Mouse (Mus musculus) kidney, embryonic 14.5 days (tissue): ENCODE results near the gene Shroom3. TPM values are rescaled to one million over a fixed set of nuclear protein-coding genes. Genes with fewer than 3 reads are reported as not detected.

Experiments used
- ATAC-seq: fragments of 200-750 bp; cut with Nextera tagmentation; 2 replicates; pipeline ENCODE4 v1.8.0; 2017; ENCODE audit warnings: moderate number of reproducible peaks, mild to moderate bottlenecking, moderate TSS enrichment, moderate library complexity; ENCODE audit not compliant: low FRiP score, low TSS enrichment
- H3K27ac ChIP-seq: fragments of 300-500 bp; sonication (generic); 2 replicates; pipeline ENCODE4 v1.5.1; 2014; ENCODE audit warnings: low read depth, mild to moderate bottlenecking, low read length, moderate library complexity, mixed read lengths
- H3K27me3 ChIP-seq: fragments of 300-500 bp; sonication (generic); 2 replicates; pipeline ENCODE4 v1.6.1; 2014; ENCODE audit warnings: mild to moderate bottlenecking, low read length; ENCODE audit not compliant: control insufficient read depth, insufficient read depth
- H3K36me3 ChIP-seq: fragments of 300-500 bp; sonication (generic); 2 replicates; pipeline ENCODE4 v1.6.1; 2014; ENCODE audit warnings: low read length, mixed read lengths; ENCODE audit not compliant: control insufficient read depth, insufficient read depth
- H3K4me1 ChIP-seq: fragments of 300-500 bp; sonication (generic); 2 replicates; pipeline ENCODE4 v1.6.1; 2014; ENCODE audit warnings: low read length, mixed read lengths; ENCODE audit not compliant: control insufficient read depth, insufficient read depth
- H3K4me2 ChIP-seq: fragments of 300-500 bp; sonication (generic); replicated peaks from 2 replicates; pipeline ENCODE4 v1.6.1; 2014; ENCODE audit warnings: low read depth, mild to moderate bottlenecking, low read length
- H3K4me3 ChIP-seq: fragments of 300-500 bp; sonication (generic); 2 replicates; pipeline ENCODE4 v1.5.1; 2014; ENCODE audit warnings: mild to moderate bottlenecking, low read length
- H3K9ac ChIP-seq: fragments of 300-500 bp; sonication (generic); 2 replicates; pipeline ENCODE4 v1.6.1; 2014; ENCODE audit warnings: low read depth, mild to moderate bottlenecking, low read length, moderate library complexity
- H3K9me3 ChIP-seq: fragments of 300-500 bp; sonication (generic); 2 replicates; pipeline ENCODE4 v1.6.1; 2016; ENCODE audit warnings: low read length; ENCODE audit not compliant: control insufficient read depth
- WGBS: fragments of 180-500 bp; shearing (Covaris S2); extraction: QIAGEN DNeasy Blood & Tissue Kit; methylation state at CpG from one replicate; pipeline ENCODE4 v1.1.7; 2014; 5-methylcytosine and 5-hydroxymethylcytosine counted together
- polyA plus RNA-seq: library from polyadenylated mRNA; unstranded; fragments of >200 nt; fragmentation: Nextera tagmentation; extraction: Ambion mirVana; gene quantifications from 2 replicates; pipeline ENCODE4 v1.2.1, GENCODE M21; 2014

Shroom3 gene
- polyA plus RNA-seq, 1 experiment from 2014 or later, result 16.0 TPM

DNA sequence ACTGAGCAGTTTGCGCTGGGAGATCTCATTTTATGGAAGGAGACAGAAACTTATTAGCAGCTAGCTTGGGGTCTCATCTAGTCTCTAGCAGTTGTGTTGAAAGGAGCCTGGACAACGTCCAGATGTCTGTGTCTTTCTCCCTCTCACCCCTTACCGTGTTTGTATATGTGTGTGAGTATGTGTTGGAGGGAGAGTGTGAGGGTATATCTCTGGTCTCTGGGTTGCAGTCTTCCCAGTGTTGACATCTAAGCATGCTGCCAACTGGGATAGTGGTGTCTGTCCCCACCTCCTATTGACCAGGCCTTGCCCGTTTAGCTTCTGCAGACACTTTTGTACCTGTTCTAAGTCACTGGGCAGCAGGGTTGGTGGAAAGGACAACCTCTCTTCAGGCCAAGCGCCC, 207.7 kb downstream of the Shroom3 start:
- 85% methylated on average over 5 of the region's 5 CpGs for WGBS
- no peaks in the 10 kb centered on the region for H3K36me3 ChIP-seq
- H3K9me3 ChIP-seq, result no peaks in the 10 kb centered on the region
- H3K27me3 ChIP-seq, result no peaks in the 10 kb centered on the region
- no peak overlapping the region for H3K4me3 ChIP-seq
- ATAC-seq, result no peak
- H3K4me2 ChIP-seq, result no peak overlapping the region
- H3K9ac ChIP-seq, result no peak overlapping the region
- H3K27ac ChIP-seq, result no peak overlapping the region
- peaks cover 11% of the 10 kb centered on the region; the same call in 1 of the 2 replicates for H3K4me1 ChIP-seq

- H3K36me3 ChIP-seq, result no peaks in the 10 kb centered on the region
- no peak overlapping the region for H3K4me2 ChIP-seq
- 24% methylated on average over 4 of the region's 4 CpGs for WGBS
- H3K9ac ChIP-seq, result no peak overlapping the region
- H3K4me3 ChIP-seq, result no peak overlapping the region
- ATAC-seq, result no peak
- no peaks in the 10 kb centered on the region for H3K27me3 ChIP-seq
- H3K9me3 ChIP-seq, result no peaks in the 10 kb centered on the region
- peaks cover 11% of the 10 kb centered on the region; the same call in 1 of the 2 replicates for H3K4me1 ChIP-seq
- no peak overlapping the region for H3K27ac ChIP-seq
These were observed 210.0 kb downstream of the Shroom3 start for GRCm38 (mm10) chr5:92893284-92893683.

DNA sequence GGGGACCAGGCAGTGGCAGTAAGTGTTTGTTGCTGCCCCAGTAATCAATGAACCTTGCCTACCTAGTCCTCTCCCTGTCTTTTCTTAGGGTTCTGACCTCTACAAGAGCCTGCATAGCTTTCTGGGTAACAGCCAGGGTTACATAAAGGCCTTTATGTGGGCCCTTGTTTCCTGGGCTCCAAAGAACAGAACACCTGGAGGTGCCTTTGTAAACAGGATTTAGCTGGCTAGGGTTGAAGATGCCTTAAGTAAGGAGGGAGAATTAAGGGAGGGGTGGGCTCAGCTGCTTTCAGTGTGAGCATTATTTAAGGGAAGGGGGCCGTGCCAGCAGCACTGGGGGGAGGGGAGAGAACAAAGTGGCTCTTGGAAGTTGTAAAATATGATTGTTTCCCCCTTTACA, 210.5 kb downstream of the Shroom3 start:
- H3K4me3 ChIP-seq, result no peak overlapping the region
- H3K27ac ChIP-seq, result no peak overlapping the region
- H3K27me3 ChIP-seq, result no peaks in the 10 kb centered on the region
- no peak overlapping the region for H3K9ac ChIP-seq
- ATAC-seq, result no peak
- H3K4me1 ChIP-seq, result peaks cover 11% of the 10 kb centered on the region; the same call in 1 of the 2 replicates
- H3K4me2 ChIP-seq, result no peak overlapping the region
- WGBS, result 0% methylated on average over 1 of the region's 1 CpGs
- H3K36me3 ChIP-seq, result no peaks in the 10 kb centered on the region
- no peaks in the 10 kb centered on the region for H3K9me3 ChIP-seq

DNA sequence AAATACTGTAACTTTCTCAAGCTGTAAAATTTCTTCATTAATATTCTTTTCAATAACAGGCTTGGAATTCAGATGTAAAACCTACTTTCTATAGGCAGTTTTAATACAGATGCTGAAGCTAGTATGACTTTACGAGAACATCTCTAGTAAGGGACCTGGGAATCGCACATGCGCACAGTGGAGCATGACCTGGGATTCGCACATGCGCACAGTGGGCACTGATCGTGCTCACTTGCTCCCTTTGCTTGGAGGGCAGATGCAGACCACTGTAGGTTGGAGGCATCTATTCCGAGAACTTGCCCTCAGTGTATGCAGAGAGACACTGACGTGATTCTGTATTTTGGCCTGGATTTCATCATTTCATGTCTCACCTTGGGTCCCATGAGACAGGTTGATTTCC, 212.6 kb downstream of the Shroom3 start:
- Histone ChIP-seq H3K9me3 (no peaks in the 10 kb centered on the region), H3K27me3 (no peaks in the 10 kb centered on the region), H3K9ac (no peak overlapping the region), H3K27ac (no peak overlapping the region), H3K4me2 (no peak overlapping the region), H3K4me3 (no peak overlapping the region), H3K4me1 (peaks cover 17% of the 10 kb centered on the region), H3K36me3 (no peaks in the 10 kb centered on the region)
- ATAC-seq, result no peak
- WGBS, result 86% methylated on average over 8 of the region's 8 CpGs

GRCm38 (mm10) chr5:92896725-92897280, 213.6 kb downstream of the Shroom3 start:
- no peak overlapping the region for H3K9ac ChIP-seq
- no peak overlapping the region for H3K4me3 ChIP-seq
- no peak overlapping the region for H3K4me2 ChIP-seq
- no peaks in the 10 kb centered on the region for H3K9me3 ChIP-seq
- no peaks in the 10 kb centered on the region for H3K27me3 ChIP-seq
- no peak for ATAC-seq
- peaks cover 22% of the 10 kb centered on the region for H3K4me1 ChIP-seq
- WGBS, result 76% methylated on average over 1 of the region's 1 CpGs
- no peaks in the 10 kb centered on the region for H3K36me3 ChIP-seq
- 0 out of 2 replicates have a peak overlapping the region, but pooled peaks have one; percentile 77 for H3K27ac ChIP-seq

DNA sequence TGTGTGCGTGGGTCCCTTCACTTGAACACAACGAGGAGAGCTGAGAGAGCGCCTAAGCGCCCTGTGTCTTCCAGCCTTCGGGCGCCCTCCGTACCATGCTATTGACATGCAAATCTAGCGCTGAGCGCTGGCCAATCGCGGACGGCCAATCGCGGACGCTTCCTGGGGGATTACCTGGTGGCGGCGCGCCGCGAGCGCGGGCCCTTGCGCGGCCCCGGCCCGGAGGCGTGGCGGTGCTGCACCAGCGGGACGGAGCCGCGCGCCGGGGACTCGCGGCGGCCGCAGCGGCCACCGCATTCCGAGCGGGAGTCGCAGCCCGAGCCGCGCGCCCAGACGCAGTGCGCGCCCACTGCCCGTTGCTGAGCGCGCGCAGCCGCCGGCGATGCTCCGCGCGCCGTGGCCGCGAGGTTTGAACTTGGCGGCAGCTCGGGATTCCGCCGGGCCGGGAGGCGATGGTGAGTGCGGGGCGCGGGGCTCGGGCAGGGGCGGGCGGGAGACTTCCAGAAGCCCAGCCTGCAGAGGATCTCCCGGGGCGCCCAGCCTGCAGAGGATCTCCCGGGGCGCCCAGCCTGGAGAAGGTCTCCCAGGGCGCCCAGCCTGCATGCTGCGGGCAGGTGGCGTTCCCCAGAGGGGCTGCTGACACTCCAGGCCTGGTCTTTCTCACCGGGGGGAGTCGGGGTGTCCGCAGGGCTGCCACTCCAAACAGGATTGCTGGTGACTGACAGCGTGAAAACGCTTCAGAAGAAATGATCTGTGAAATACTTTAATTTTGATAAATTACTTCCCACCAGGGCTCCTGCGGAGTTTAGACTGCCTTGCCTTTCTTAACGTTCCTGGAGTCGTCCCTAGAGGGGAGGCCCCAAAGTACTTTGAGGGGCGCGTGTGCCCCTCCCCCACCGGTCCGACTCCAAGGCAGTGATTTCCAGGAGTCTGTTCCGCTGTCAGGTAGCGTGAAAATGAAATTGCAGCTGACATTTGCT, 214.8 kb downstream of the Shroom3 start:
- H3K4me3 ChIP-seq, result peak overlapping the region; percentile 62
- H3K4me2 ChIP-seq, result peak overlapping the region; percentile 73
- no peaks in the 10 kb centered on the region for H3K9me3 ChIP-seq
- no peaks in the 10 kb centered on the region for H3K27me3 ChIP-seq
- WGBS, result under 1% methylated on average over 82 of the region's 96 CpGs
- H3K9ac ChIP-seq, result peak overlapping the region; percentile 86
- H3K27ac ChIP-seq, result peak overlapping the region; percentile 93
- H3K36me3 ChIP-seq, result no peaks in the 10 kb centered on the region
- peaks cover 26% of the 10 kb centered on the region for H3K4me1 ChIP-seq
- peak; percentile 90 for ATAC-seq

DNA sequence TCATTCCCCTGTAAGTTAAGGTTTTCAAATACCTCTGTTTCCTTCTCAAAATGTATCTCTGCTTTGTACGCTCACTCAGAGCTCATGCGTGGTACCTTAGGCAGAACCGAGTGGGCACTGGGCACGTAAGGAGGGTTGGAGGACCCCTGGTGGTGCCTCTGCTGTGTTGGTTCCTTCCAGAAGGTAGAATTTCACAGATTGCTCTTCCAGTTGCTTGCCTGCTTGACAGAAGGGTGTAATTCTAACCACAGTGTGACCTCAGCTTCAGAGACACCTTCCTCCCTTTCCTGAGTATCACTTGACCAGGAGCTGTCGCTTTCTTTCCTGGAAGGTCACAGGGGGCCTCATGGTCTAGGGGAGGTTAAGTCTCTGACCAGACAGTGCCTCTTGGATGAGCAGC, 217.2 kb downstream of the Shroom3 start:
- no peaks in the 10 kb centered on the region; the same call in 1 of the 2 replicates for H3K36me3 ChIP-seq
- H3K4me3 ChIP-seq, result peak overlapping the region; percentile 18; the same call in 1 of the 2 replicates
- WGBS, result 20% methylated on average over 5 of the region's 5 CpGs
- no peak overlapping the region for H3K27ac ChIP-seq
- peak overlapping the region; percentile 73 for H3K4me2 ChIP-seq
- peak overlapping the region; percentile 5; the same call in 1 of the 2 replicates for H3K9ac ChIP-seq
- no peaks in the 10 kb centered on the region for H3K9me3 ChIP-seq
- peaks cover 33% of the 10 kb centered on the region for H3K4me1 ChIP-seq
- ATAC-seq, result peak; percentile 67
- no peaks in the 10 kb centered on the region for H3K27me3 ChIP-seq

- peaks cover 38% of the 10 kb centered on the region for H3K4me1 ChIP-seq
- ATAC-seq, result no peak
These were observed 218.6 kb downstream of the Shroom3 start for GRCm38 (mm10) chr5:92901870-92902269.

GRCm38 (mm10) chr5:92905146-92905545, 221.9 kb downstream of the Shroom3 start:
- H3K9me3 ChIP-seq, result peaks cover 8% of the 10 kb centered on the region
- no peaks in the 10 kb centered on the region for H3K27me3 ChIP-seq
- no peak overlapping the region for H3K4me2 ChIP-seq
- ATAC-seq, result no peak
- H3K4me1 ChIP-seq, result peaks cover 34% of the 10 kb centered on the region
- no peaks in the 10 kb centered on the region; the same call in 1 of the 2 replicates for H3K36me3 ChIP-seq
- H3K9ac ChIP-seq, result peak overlapping the region; percentile 12
- 69% methylated on average over 9 of the region's 9 CpGs for WGBS
- no peak overlapping the region for H3K4me3 ChIP-seq
- peak overlapping the region; percentile 55 for H3K27ac ChIP-seq

More at GRCm38 (mm10) chr5:92901870-92902269, 218.6 kb downstream of the Shroom3 start:
- 22% methylated on average over 7 of the region's 7 CpGs for WGBS
- H3K36me3 ChIP-seq, result no peaks in the 10 kb centered on the region; the same call in 1 of the 2 replicates
- H3K4me2 ChIP-seq, result no peak overlapping the region
- no peak overlapping the region for H3K27ac ChIP-seq
- no peak overlapping the region for H3K9ac ChIP-seq
- no peaks in the 10 kb centered on the region for H3K27me3 ChIP-seq
- no peak overlapping the region for H3K4me3 ChIP-seq
- no peaks in the 10 kb centered on the region for H3K9me3 ChIP-seq
